Mouse (Mus musculus) MEL (cell line): ENCODE data around the gene Klf1. TPM values are rescaled to one million over a fixed set of nuclear protein-coding genes. Genes with fewer than 3 reads are reported as not detected.
A peak's percentile ranks its signal among the peaks of the same experiment; 100 is the strongest.

Experiments
- DNase-seq: peaks from one replicate; pipeline ENCODE4 v3.0.0; 2011; ENCODE audit warnings: low read depth, low spot score
- H3K27ac ChIP-seq: 2 replicates; pipeline ENCODE4 v1.5.1; 2012; ENCODE audit warnings: low read depth, mild to moderate bottlenecking, control low read depth, low read length, moderate library complexity; ENCODE audit not compliant: control insufficient read depth
- H3K27me3 ChIP-seq, 2 experiments: fragments of 150-350 bp in 1 of 2; sonication (generic) in 1 of 2; 2 replicates each; pipeline ENCODE4 v1.6.1; 2012; ENCODE audit warnings: low read length in 2 of 2, mild to moderate bottlenecking in 2 of 2, improper control_type of control experiment in 1 of 2, moderate library complexity in 1 of 2; ENCODE audit not compliant: insufficient read depth in 2 of 2, control insufficient read depth in 1 of 2
- H3K36me3 ChIP-seq, 2 experiments: 2 replicates each; pipeline ENCODE4 v1.6.1; 2012 to 2014; ENCODE audit warnings: low read length in 2 of 2, improper control_type of control experiment in 1 of 2, inconsistent platforms in 1 of 2, mild to moderate bottlenecking in 1 of 2; ENCODE audit not compliant: insufficient read depth in 2 of 2, control insufficient read depth in 1 of 2
- H3K4me1 ChIP-seq, 2 experiments: fragments of 150-350 bp in 1 of 2; sonication (generic) in 1 of 2; 2 replicates each; pipeline ENCODE4 v1.6.1; 2012; ENCODE audit warnings: low read length in 2 of 2, improper control_type of control experiment in 1 of 2, mild to moderate bottlenecking in 1 of 2; ENCODE audit not compliant: insufficient read depth in 2 of 2, control insufficient read depth in 1 of 2
- H3K4me3 ChIP-seq, 2 experiments: fragments of 150-350 bp in 1 of 2; sonication (generic) in 1 of 2; 2 replicates each; pipeline ENCODE4 v1.5.1; 2012; ENCODE audit warnings: low read depth in 2 of 2, low read length in 2 of 2, mild to moderate bottlenecking in 2 of 2, moderate library complexity in 2 of 2, control low read depth in 1 of 2, improper control_type of control experiment in 1 of 2; ENCODE audit not compliant: control insufficient read depth in 1 of 2, insufficient read depth in 1 of 2
- H3K79me2 ChIP-seq: 2 replicates; pipeline ENCODE4 v1.6.1; 2012; ENCODE audit warnings: mild to moderate bottlenecking, low read length, moderate library complexity; ENCODE audit not compliant: control insufficient read depth, poor library complexity, insufficient read depth
- H3K9ac ChIP-seq: 2 replicates; pipeline ENCODE4 v1.6.1; 2012; ENCODE audit warnings: low read depth, mild to moderate bottlenecking, control low read depth, low read length, moderate library complexity; ENCODE audit not compliant: control insufficient read depth, poor library complexity, severe bottlenecking
- H3K9me3 ChIP-seq: fragments of 150-350 bp; sonication (generic); replicated peaks from 2 replicates; pipeline ENCODE4 v1.6.1; 2012; ENCODE audit warnings: mild to moderate bottlenecking, low read length, improper control_type of control experiment, moderate library complexity; ENCODE audit not compliant: insufficient read depth
- BHLHE40 ChIP-seq: IDR thresholded peaks from 2 replicates; pipeline ENCODE4 v1.6.1; 2012; ENCODE audit warnings: low read depth, mild to moderate bottlenecking, inconsistent platforms, low read length, improper control_type of control experiment, borderline replicate concordance
- CHD1 ChIP-seq: IDR thresholded peaks from 2 replicates; pipeline ENCODE4 v1.6.1; 2012; ENCODE audit warnings: low read depth, mild to moderate bottlenecking, inconsistent platforms, low read length, improper control_type of control experiment
- CHD2 ChIP-seq: IDR thresholded peaks from 2 replicates; pipeline ENCODE4 v1.6.1; 2011; ENCODE audit warnings: low read length, improper control_type of control experiment
- CTCF ChIP-seq, 3 experiments: IDR thresholded peaks in 2 of 3; conservative IDR thresholded peaks in 1 of 3; 2 replicates each; pipeline ENCODE4 v1.5.1; 2011 to 2012; ENCODE audit warnings: low read length in 3 of 3, low read depth in 2 of 3, mild to moderate bottlenecking in 2 of 3, improper control_type of control experiment in 1 of 3, inconsistent platforms in 1 of 3, mixed read lengths in 1 of 3, moderate library complexity in 1 of 3; ENCODE audit not compliant: control insufficient read depth in 1 of 3, insufficient read depth in 1 of 3, poor library complexity in 1 of 3, severe bottlenecking in 1 of 3
- E2F4 ChIP-seq: IDR thresholded peaks from 2 replicates; pipeline ENCODE4 v1.6.1; 2011; ENCODE audit warnings: low read depth, low read length, improper control_type of control experiment, borderline replicate concordance
- ELF1 ChIP-seq: IDR thresholded peaks from 2 replicates; pipeline ENCODE4 v1.6.1; 2014; ENCODE audit warnings: low read depth, mild to moderate bottlenecking, inconsistent platforms, low read length, improper control_type of control experiment, moderate library complexity
- EP300 ChIP-seq, 2 experiments: IDR thresholded peaks; 2 replicates each; pipeline ENCODE4 v1.6.1; 2011; ENCODE audit warnings: improper control_type of control experiment in 2 of 2, low read length in 2 of 2, low read depth in 1 of 2, mild to moderate bottlenecking in 1 of 2
- ETS1 ChIP-seq: IDR thresholded peaks from 2 replicates; pipeline ENCODE4 v1.6.1; 2012; ENCODE audit warnings: low read depth, mild to moderate bottlenecking, inconsistent platforms, low read length, improper control_type of control experiment, moderate library complexity
- GABPA ChIP-seq: IDR thresholded peaks from 2 replicates; pipeline ENCODE4 v1.6.1; 2012; ENCODE audit warnings: low read depth, mild to moderate bottlenecking, inconsistent platforms, low read length, improper control_type of control experiment, moderate library complexity
- GATA1 ChIP-seq: IDR thresholded peaks from 2 replicates; pipeline ENCODE4 v1.6.1; 2011; ENCODE audit warnings: low read depth, low read length, improper control_type of control experiment
- JUND ChIP-seq: IDR thresholded peaks from 2 replicates; pipeline ENCODE4 v1.6.1; 2011; ENCODE audit warnings: low read depth, mild to moderate bottlenecking, improper control_type of control experiment, low read length
- KAT2A ChIP-seq: conservative IDR thresholded peaks from 2 replicates; pipeline ENCODE4 v1.6.1; 2012; ENCODE audit warnings: low read depth, low read length, improper control_type of control experiment, inconsistent platforms
- MAFK ChIP-seq: IDR thresholded peaks from 2 replicates; pipeline ENCODE4 v1.6.1; 2011; ENCODE audit warnings: low read depth, mild to moderate bottlenecking, low read length, improper control_type of control experiment, borderline replicate concordance
- MAX ChIP-seq: IDR thresholded peaks from 2 replicates; pipeline ENCODE4 v1.6.1; 2011; ENCODE audit warnings: low read length, improper control_type of control experiment
- MEF2A ChIP-seq: IDR thresholded peaks from 2 replicates; pipeline ENCODE4 v1.6.1; 2014; ENCODE audit warnings: low read depth, mild to moderate bottlenecking, inconsistent platforms, low read length, improper control_type of control experiment; ENCODE audit not compliant: poor library complexity, insufficient replicate concordance, severe bottlenecking; ENCODE audit errors: extremely low read depth
- MXI1 ChIP-seq: IDR thresholded peaks from 2 replicates; pipeline ENCODE4 v1.6.1; 2011; ENCODE audit warnings: mild to moderate bottlenecking, low read depth, low read length, improper control_type of control experiment
- MYB ChIP-seq: IDR thresholded peaks from 2 replicates; pipeline ENCODE4 v1.6.1; 2011; ENCODE audit warnings: mild to moderate bottlenecking, low read depth, low read length, improper control_type of control experiment
- NELFE ChIP-seq: IDR thresholded peaks from 2 replicates; pipeline ENCODE4 v1.6.1; 2011; ENCODE audit warnings: low read depth, low read length, improper control_type of control experiment
- NRF1 ChIP-seq: IDR thresholded peaks from 2 replicates; pipeline ENCODE4 v1.6.1; 2014; ENCODE audit warnings: low read depth, mild to moderate bottlenecking, inconsistent platforms, low read length, improper control_type of control experiment, moderate library complexity; ENCODE audit not compliant: poor library complexity, insufficient read depth, severe bottlenecking
- POLR2A ChIP-seq, 2 experiments: IDR thresholded peaks; 2 replicates each; pipeline ENCODE4 v1.6.1; 2011 to 2012; ENCODE audit warnings: low read length in 2 of 2, mild to moderate bottlenecking in 2 of 2, control low read depth in 1 of 2, improper control_type of control experiment in 1 of 2, low read depth in 1 of 2, moderate library complexity in 1 of 2; ENCODE audit not compliant: control insufficient read depth in 1 of 2, insufficient read depth in 1 of 2, poor library complexity in 1 of 2
- POLR2AphosphoS2 ChIP-seq: IDR thresholded peaks from 2 replicates; pipeline ENCODE4 v1.6.1; 2011; ENCODE audit warnings: low read length, improper control_type of control experiment
- POLR2AphosphoS5 ChIP-seq: IDR thresholded peaks from 2 replicates; pipeline ENCODE4 v1.6.1; 2012; ENCODE audit warnings: low read depth, borderline replicate concordance, mild to moderate bottlenecking, inconsistent platforms, low read length, moderate library complexity, mixed read lengths
- RAD21 ChIP-seq: IDR thresholded peaks from 2 replicates; pipeline ENCODE4 v1.6.1; 2011; ENCODE audit warnings: mild to moderate bottlenecking, low read depth, low read length, improper control_type of control experiment
- RCOR1 ChIP-seq: IDR thresholded peaks from 2 replicates; pipeline ENCODE4 v1.6.1; 2012; ENCODE audit warnings: low read depth, mild to moderate bottlenecking, inconsistent platforms, low read length, improper control_type of control experiment
- SIN3A ChIP-seq: IDR thresholded peaks from 2 replicates; pipeline ENCODE4 v1.6.1; 2012; ENCODE audit warnings: low read length, improper control_type of control experiment, inconsistent platforms
- SMC3 ChIP-seq: IDR thresholded peaks from 2 replicates; pipeline ENCODE4 v1.6.1; 2011; ENCODE audit warnings: low read depth, low read length, improper control_type of control experiment
- TAL1 ChIP-seq: IDR thresholded peaks from 2 replicates; pipeline ENCODE4 v1.6.1; 2012; ENCODE audit warnings: mild to moderate bottlenecking, inconsistent platforms, low read length, moderate library complexity, mixed read lengths
- TBP ChIP-seq: IDR thresholded peaks from 2 replicates; pipeline ENCODE4 v1.8.0; 2011; ENCODE audit warnings: low read depth, low read length, improper control_type of control experiment
- TCF12 ChIP-seq: IDR thresholded peaks from 2 replicates; pipeline ENCODE4 v1.6.1; 2014; ENCODE audit warnings: low read depth, mild to moderate bottlenecking, inconsistent platforms, low read length, improper control_type of control experiment, moderate library complexity
- UBTF ChIP-seq: IDR thresholded peaks from 2 replicates; pipeline ENCODE4 v1.6.1; 2012; ENCODE audit warnings: low read depth, mild to moderate bottlenecking, inconsistent platforms, low read length, improper control_type of control experiment, moderate library complexity, borderline replicate concordance; ENCODE audit not compliant: insufficient read depth
- USF1 ChIP-seq: IDR thresholded peaks from 2 replicates; pipeline ENCODE4 v1.6.1; 2014; ENCODE audit warnings: low read depth, mild to moderate bottlenecking, inconsistent platforms, low read length, improper control_type of control experiment, moderate library complexity
- USF2 ChIP-seq, 2 experiments: IDR thresholded peaks; 2 replicates each; pipeline ENCODE4 v1.6.1; 2011 to 2012; ENCODE audit warnings: improper control_type of control experiment in 2 of 2, low read length in 2 of 2, borderline replicate concordance in 1 of 2, inconsistent platforms in 1 of 2, low read depth in 1 of 2, mild to moderate bottlenecking in 1 of 2; ENCODE audit not compliant: insufficient read depth in 1 of 2
- ZC3H11A ChIP-seq: IDR thresholded peaks from 2 replicates; pipeline ENCODE4 v1.6.1; 2012; ENCODE audit warnings: low read depth, mild to moderate bottlenecking, inconsistent platforms, low read length, improper control_type of control experiment
- ZKSCAN1 ChIP-seq: IDR thresholded peaks from 2 replicates; pipeline ENCODE4 v1.6.1; 2012; ENCODE audit warnings: low read depth, mild to moderate bottlenecking, inconsistent platforms, low read length, improper control_type of control experiment, moderate library complexity
- ZMIZ1 ChIP-seq: IDR thresholded peaks from 2 replicates; pipeline ENCODE4 v1.6.1; 2012; ENCODE audit warnings: low read depth, mild to moderate bottlenecking, inconsistent platforms, low read length, improper control_type of control experiment, moderate library complexity
- ZNF384 ChIP-seq: IDR thresholded peaks from 2 replicates; pipeline ENCODE4 v1.6.1; 2012; ENCODE audit warnings: low read depth, mild to moderate bottlenecking, inconsistent platforms, low read length, improper control_type of control experiment
- polyA plus RNA-seq, 2 experiments: library from polyadenylated mRNA; stranded (reverse) in 1 of 2; unstranded in 1 of 2; fragments of >175 nt in 1 of 2; fragments of >200 nt in 1 of 2; gene quantifications; 2 replicates each; pipeline versions ENCODE4 v1.2.1 to v1.2.4; 2012; ENCODE audit warnings: low replicate concordance in 2 of 2, low read depth in 1 of 2; ENCODE audit not compliant: insufficient read length in 2 of 2, insufficient read depth in 1 of 2, missing spikeins in 1 of 2
- total RNA-seq: library from RNA; depleted of rRNA; stranded (reverse); fragments of 300-350 nt; gene quantifications from 2 replicates; pipeline ENCODE4 v1.2.3, GENCODE M21; 2012

Gene Klf1
- total and polyA plus RNA-seq, 3 experiments = 234 to 262 TPM; not detected in 1

DNA sequence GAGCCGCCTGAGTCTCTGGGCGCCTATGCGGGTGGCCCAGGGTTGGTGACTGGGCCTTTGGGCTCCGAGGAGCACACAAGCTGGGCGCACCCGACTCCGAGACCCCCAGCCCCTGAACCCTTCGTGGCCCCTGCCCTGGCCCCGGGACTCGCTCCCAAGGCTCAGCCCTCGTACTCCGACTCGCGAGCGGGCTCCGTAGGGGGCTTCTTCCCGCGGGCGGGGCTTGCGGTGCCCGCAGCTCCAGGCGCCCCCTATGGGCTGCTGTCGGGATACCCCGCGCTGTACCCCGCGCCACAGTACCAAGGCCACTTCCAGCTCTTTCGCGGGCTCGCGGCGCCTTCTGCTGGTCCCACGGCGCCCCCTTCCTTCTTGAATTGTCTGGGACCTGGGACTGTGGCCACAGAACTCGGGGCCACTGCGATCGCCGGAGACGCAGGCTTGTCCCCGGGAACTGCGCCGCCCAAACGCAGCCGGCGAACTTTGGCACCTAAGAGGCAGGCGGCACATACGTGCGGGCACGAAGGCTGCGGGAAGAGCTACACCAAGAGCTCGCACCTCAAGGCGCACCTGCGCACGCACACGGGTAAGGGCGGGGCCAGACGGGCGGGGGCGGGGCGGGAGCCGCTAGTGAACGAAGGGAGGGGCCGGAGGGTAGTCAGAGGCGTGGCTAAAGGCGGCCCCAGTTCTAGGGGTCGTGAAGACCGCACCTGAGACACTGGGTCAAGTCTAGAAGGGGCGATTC is 1.4 kb downstream of the Klf1 start:
- peak overlapping the region; percentile 97 for H3K9ac ChIP-seq
- peak overlapping the region; percentile 86 to 91 for H3K4me3 ChIP-seq
- DNase-seq = peak; percentile 89
- no peaks in the 10 kb centered on the region for H3K9me3 ChIP-seq
- peaks cover 11 to 35% of the 10 kb centered on the region in 2 experiments for H3K4me1 ChIP-seq
- H3K36me3 ChIP-seq = peaks cover 9 to 26% of the 10 kb centered on the region in 2 experiments; a peak in 3 of 4 replicates
- peaks cover 27% of the 10 kb centered on the region for H3K79me2 ChIP-seq
- no peaks in the 10 kb centered on the region for H3K27me3 ChIP-seq
- H3K27ac ChIP-seq = peak overlapping the region; percentile 97
- no peak; the same call in 1 of the 2 replicates for TF ChIP-seq MXI1
- peak; percentile 68 for TF ChIP-seq NRF1
- TF ChIP-seq ETS1 = no peak
- no peak for TF ChIP-seq E2F4
- no peak for TF ChIP-seq ELF1
- peak; percentile 53 for TF ChIP-seq POLR2AphosphoS2
- peak; percentile 32; the same call in 1 of the 2 replicates for TF ChIP-seq NELFE
- TF ChIP-seq MYB = no peak
- no peak for TF ChIP-seq KAT2A
- TF ChIP-seq POLR2A (IDR thresholded peaks at IDR 0.05; ENCODE audit: control insufficient read depth in 1 of 2, insufficient read depth in 1 of 2, low read depth in 1 of 2, low read length in 2 of 2, poor library complexity in 1 of 2) = peak; percentile 41 to 53; a peak in 2 of 4 replicates
- TF ChIP-seq USF1 = no peak
- no peak for TF ChIP-seq USF2 (IDR thresholded peaks at IDR 0.05; ENCODE audit: borderline replicate concordance in 1 of 2, insufficient read depth in 1 of 2, low read depth in 1 of 2, low read length in 2 of 2)
- no peak for TF ChIP-seq RCOR1
- peak; percentile 45; the same call in 1 of the 2 replicates for TF ChIP-seq SIN3A
- TF ChIP-seq UBTF = no peak
- no peak for TF ChIP-seq ZMIZ1
- TF ChIP-seq SMC3 = peak; percentile 40
- peak; percentile 45 to 89 (median 77); a peak in 5 of 6 replicates for TF ChIP-seq CTCF (IDR thresholded peaks at IDR 0.05 in 2 of 3, conservative IDR thresholded peaks at IDR 0.05 in 1 of 3; ENCODE audit: control insufficient read depth in 1 of 3, insufficient read depth in 1 of 3, low read depth in 2 of 3, low read length in 3 of 3, poor library complexity in 1 of 3, severe bottlenecking in 1 of 3)
- no peak for TF ChIP-seq GABPA
- no peak for TF ChIP-seq JUND
- no peak for TF ChIP-seq TAL1
- no peak for TF ChIP-seq ZKSCAN1
- peak; percentile 89; the same call in 1 of the 2 replicates for TF ChIP-seq CHD1
- peak; percentile 40 for TF ChIP-seq RAD21
- no peak for TF ChIP-seq ZC3H11A
- peak; percentile 13; the same call in 1 of the 2 replicates for TF ChIP-seq TCF12
- TF ChIP-seq POLR2AphosphoS5 = no peak
- TF ChIP-seq CHD2 = no peak
- TF ChIP-seq TBP = no peak
- TF ChIP-seq BHLHE40 = no peak
- no peak for TF ChIP-seq MAX
- TF ChIP-seq ZNF384 = no peak; the same call in 1 of the 2 replicates
- no peak for TF ChIP-seq GATA1
- TF ChIP-seq EP300 (IDR thresholded peaks at IDR 0.05; ENCODE audit: low read depth in 1 of 2, low read length in 2 of 2) = no peak; a peak in 1 of 4 replicates
- no peak for TF ChIP-seq MEF2A
- TF ChIP-seq MAFK = no peak
